Mouse (Mus musculus): ENCODE data around the gene Fgfr2. TPM values are rescaled to one million over a fixed set of nuclear protein-coding genes. Genes with fewer than 3 reads are reported as not detected.

Gene Fgfr2
- polyA plus RNA-seq, 1 experiment from 2014 or later, result 20.3 TPM

DNA sequence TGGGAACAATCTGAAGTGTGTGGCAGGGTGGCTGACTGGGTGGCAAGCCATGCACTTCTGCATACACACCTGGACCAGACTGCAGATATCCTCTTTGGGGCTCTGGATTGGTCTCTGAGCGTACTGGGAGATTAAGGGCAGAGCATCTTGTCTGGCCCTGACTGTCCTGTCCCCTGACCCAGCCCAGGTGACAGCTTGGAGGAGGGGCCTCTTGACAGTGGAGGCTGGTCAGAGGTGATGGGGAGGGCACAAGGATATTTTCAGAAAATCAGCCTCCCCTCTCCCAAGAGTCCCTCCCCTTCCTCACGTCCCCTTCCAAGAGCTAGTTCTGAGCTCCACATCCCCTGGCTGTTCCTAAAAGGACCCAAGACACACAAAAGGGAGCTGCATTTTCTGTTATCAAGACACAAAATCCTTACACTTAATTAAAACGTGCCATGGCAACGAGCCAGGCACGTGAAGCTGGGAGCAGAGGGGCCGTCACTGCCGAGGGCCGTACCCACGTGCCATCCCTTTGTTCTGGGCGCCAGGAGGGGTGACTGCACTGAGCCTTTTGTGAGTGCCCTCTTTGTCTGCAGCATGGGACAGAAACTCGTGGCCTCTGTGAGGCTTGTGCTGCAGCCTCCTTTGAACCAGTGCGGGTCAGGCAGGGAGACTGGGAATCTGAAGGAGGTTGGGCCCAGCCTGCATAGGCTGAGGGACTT, 1525.2 kb downstream of the Fgfr2 start:
- Histone ChIP-seq H3K9ac (ENCODE audit: low read length) (no peak overlapping the region), H3K9me3 (replicated peaks; ENCODE audit: control insufficient read depth, low read length) (no peaks in the 10 kb centered on the region), H3K4me2 (ENCODE audit: low read depth, low read length) (no peak overlapping the region), H3K27me3 (ENCODE audit: control insufficient read depth, insufficient read depth, low read length) (no peaks in the 10 kb centered on the region), H3K27ac (ENCODE audit: low read length) (no peak overlapping the region), H3K36me3 (ENCODE audit: control insufficient read depth, insufficient read depth) (no peaks in the 10 kb centered on the region), H3K4me1 (ENCODE audit: control insufficient read depth, insufficient read depth, low read length) (0 out of 2 replicates have a peak, but pooled peaks cover 3% of the 10 kb centered on the region), H3K4me3 (ENCODE audit: low read length) (no peak overlapping the region)
- 21% methylated on average over 12 of the region's 12 CpGs for WGBS
- ATAC-seq (replicated peaks; ENCODE audit: extremely low read depth, insufficient read depth, low FRiP score), result no peak

DNA sequence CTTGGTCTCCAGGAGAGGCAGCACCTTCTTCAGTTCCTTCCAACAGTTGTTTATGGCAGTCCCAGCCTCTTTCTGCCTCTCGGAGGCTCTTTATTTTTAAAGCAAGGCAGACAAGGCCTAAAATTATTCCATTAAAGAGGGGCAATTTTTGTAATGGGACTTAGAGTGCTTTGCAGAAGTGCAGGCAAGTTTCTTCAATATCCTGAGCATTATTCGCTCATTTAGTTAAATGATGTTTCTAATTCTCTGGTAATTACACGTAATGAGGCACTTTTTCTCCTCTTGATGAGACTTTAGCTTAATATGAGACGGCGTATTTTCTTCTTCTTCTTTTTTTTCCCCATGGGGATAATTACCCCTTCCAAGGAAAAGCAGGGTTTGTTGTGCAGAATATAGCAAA, 1537.6 kb downstream of the Fgfr2 start:
- Histone ChIP-seq H3K4me1 (ENCODE audit: control insufficient read depth, insufficient read depth, low read length) (no peaks in the 10 kb centered on the region), H3K36me3 (ENCODE audit: control insufficient read depth, insufficient read depth) (no peaks in the 10 kb centered on the region)

DNA sequence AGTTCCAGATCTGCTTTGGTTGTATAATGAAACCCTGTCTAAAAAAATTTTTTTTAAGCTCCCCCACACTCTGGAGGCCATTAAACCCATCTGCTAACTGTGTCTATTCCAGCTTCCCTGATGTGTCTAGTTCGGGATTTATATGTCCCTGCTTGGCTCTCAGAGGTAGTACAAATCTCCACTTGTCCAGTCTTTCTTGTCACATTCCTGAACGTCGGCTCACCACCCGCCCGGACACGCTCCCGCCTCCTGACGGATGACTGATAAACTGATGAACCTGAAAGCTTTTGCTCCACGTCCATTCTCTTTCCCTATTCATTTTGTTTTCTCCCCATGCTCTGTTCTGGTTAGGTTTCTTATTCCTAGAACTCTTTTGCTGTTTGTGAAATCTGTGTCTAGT, 1541.0 kb downstream of the Fgfr2 start:
- Histone ChIP-seq H3K36me3 (ENCODE audit: control insufficient read depth, insufficient read depth) (no peaks in the 10 kb centered on the region), H3K27ac (ENCODE audit: low read length) (no peak overlapping the region), H3K9ac (ENCODE audit: low read length) (no peak overlapping the region), H3K4me1 (ENCODE audit: control insufficient read depth, insufficient read depth, low read length) (no peaks in the 10 kb centered on the region), H3K4me2 (ENCODE audit: low read depth, low read length) (no peak overlapping the region), H3K27me3 (ENCODE audit: control insufficient read depth, insufficient read depth, low read length) (no peaks in the 10 kb centered on the region), H3K9me3 (replicated peaks; ENCODE audit: control insufficient read depth, low read length) (no peaks in the 10 kb centered on the region), H3K4me3 (ENCODE audit: low read length) (no peak overlapping the region)
- no peak for ATAC-seq (replicated peaks; ENCODE audit: extremely low read depth, insufficient read depth, low FRiP score)
- WGBS, result 22% methylated on average over 9 of the region's 9 CpGs

More for the DNA sequence above, 1537.6 kb downstream of the Fgfr2 start:
- Histone ChIP-seq H3K27ac (ENCODE audit: low read length) (no peak overlapping the region), H3K9ac (ENCODE audit: low read length) (no peak overlapping the region), H3K9me3 (replicated peaks; ENCODE audit: control insufficient read depth, low read length) (no peaks in the 10 kb centered on the region), H3K4me3 (ENCODE audit: low read length) (no peak overlapping the region), H3K27me3 (ENCODE audit: control insufficient read depth, insufficient read depth, low read length) (no peaks in the 10 kb centered on the region), H3K4me2 (ENCODE audit: low read depth, low read length) (no peak overlapping the region)
- no peak for ATAC-seq (replicated peaks; ENCODE audit: extremely low read depth, insufficient read depth, low FRiP score)
- WGBS, result 85% methylated on average over 5 of the region's 5 CpGs

GRCm38 (mm10) chr7:131575246-131575645, 1547.9 kb downstream of the Fgfr2 start:
- 74% methylated on average over 6 of the region's 6 CpGs for WGBS
- peaks cover 23% of the 10 kb centered on the region for H3K36me3 ChIP-seq (ENCODE audit: control insufficient read depth, insufficient read depth)
- no peak overlapping the region for H3K27ac ChIP-seq (ENCODE audit: low read length)
- no peaks in the 10 kb centered on the region for H3K4me1 ChIP-seq (ENCODE audit: control insufficient read depth, insufficient read depth, low read length)
- H3K4me3 ChIP-seq (ENCODE audit: low read length), result no peak overlapping the region
- no peak overlapping the region for H3K9ac ChIP-seq (ENCODE audit: low read length)
- ATAC-seq (replicated peaks; ENCODE audit: extremely low read depth, insufficient read depth, low FRiP score), result no peak
- no peaks in the 10 kb centered on the region for H3K27me3 ChIP-seq (ENCODE audit: control insufficient read depth, insufficient read depth, low read length)
- no peak overlapping the region for H3K4me2 ChIP-seq (ENCODE audit: low read depth, low read length)
- no peaks in the 10 kb centered on the region for H3K9me3 ChIP-seq (replicated peaks; ENCODE audit: control insufficient read depth, low read length)

GRCm38 (mm10) chr7:131560697-131561042, 1562.5 kb downstream of the Fgfr2 start:
- ATAC-seq (replicated peaks; ENCODE audit: extremely low read depth, insufficient read depth, low FRiP score), result peak; percentile 24
- under 1% methylated on average over 14 of the region's 14 CpGs for WGBS
- Histone ChIP-seq H3K4me3 (ENCODE audit: low read length) (peak overlapping the region; percentile 94), H3K4me1 (ENCODE audit: control insufficient read depth, insufficient read depth, low read length) (peaks cover 14% of the 10 kb centered on the region), H3K27ac (ENCODE audit: low read length) (peak overlapping the region; percentile 95), H3K27me3 (ENCODE audit: control insufficient read depth, insufficient read depth, low read length) (peaks cover 29% of the 10 kb centered on the region), H3K9ac (ENCODE audit: low read length) (peak overlapping the region; percentile 94), H3K4me2 (ENCODE audit: low read depth, low read length) (peak overlapping the region; percentile 70), H3K36me3 (ENCODE audit: control insufficient read depth, insufficient read depth) (peaks cover 28% of the 10 kb centered on the region), H3K9me3 (replicated peaks; ENCODE audit: control insufficient read depth, low read length) (no peaks in the 10 kb centered on the region)

DNA sequence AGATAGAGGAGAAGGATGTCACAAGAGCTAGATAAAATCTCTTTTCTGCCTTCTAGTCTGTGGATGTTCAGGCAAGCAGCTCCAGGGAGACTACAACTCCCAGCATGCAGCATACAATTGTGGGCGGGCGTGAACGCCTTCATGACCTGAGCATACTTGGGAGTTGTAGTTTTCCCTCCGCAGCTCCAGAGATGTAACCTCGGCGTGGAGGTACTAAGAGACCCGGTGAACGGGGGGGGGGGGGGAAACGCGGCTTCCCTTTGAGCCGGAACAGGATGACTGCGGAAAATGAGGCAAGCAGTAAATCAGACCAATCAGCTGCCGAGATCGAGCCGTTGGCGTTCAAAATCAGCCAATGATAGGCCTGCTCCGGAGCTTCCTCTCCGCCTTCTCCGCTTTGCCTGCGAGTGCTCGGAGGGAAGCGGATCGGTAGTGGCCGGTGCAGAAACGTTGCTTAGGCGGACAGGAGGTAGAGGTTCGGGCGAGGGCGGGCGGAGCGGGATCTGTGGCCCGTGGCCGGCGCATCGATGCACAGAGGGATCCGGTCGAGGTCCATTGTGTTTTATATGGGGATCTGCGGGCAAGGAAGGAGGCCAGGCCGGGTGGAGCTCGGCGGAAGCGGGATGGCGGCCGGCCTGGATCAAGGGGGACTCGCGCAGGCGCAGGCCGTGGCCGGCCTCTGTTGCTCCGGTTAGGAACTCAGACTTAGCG, 1563.0 kb downstream of the Fgfr2 start, which contains the start of gene Bub3:
TSS of gene Bub3 (plus strand) at position 237 of the 711 bp plus-strand sequence.
- WGBS, result under 1% methylated on average over 48 of the region's 51 CpGs
- H3K27me3 ChIP-seq (ENCODE audit: control insufficient read depth, insufficient read depth, low read length), result peaks cover 34% of the 10 kb centered on the region
- ATAC-seq (replicated peaks; ENCODE audit: extremely low read depth, insufficient read depth, low FRiP score), result peak; percentile 94
- peak within 1 kb of the TSS; percentile 94 for H3K9ac ChIP-seq (ENCODE audit: low read length)
- peaks cover 27% of the 10 kb centered on the region for H3K36me3 ChIP-seq (ENCODE audit: control insufficient read depth, insufficient read depth)
- no peaks in the 10 kb centered on the region for H3K9me3 ChIP-seq (replicated peaks; ENCODE audit: control insufficient read depth, low read length)
- H3K4me1 ChIP-seq (ENCODE audit: control insufficient read depth, insufficient read depth, low read length), result peaks cover 16% of the 10 kb centered on the region
- peak within 1 kb of the TSS; percentile 70 for H3K4me2 ChIP-seq (ENCODE audit: low read depth, low read length)
- peak within 1 kb of the TSS; percentile 95 for H3K27ac ChIP-seq (ENCODE audit: low read length)
- peak within 1 kb of the TSS; percentile 94 for H3K4me3 ChIP-seq (ENCODE audit: low read length)

DNA sequence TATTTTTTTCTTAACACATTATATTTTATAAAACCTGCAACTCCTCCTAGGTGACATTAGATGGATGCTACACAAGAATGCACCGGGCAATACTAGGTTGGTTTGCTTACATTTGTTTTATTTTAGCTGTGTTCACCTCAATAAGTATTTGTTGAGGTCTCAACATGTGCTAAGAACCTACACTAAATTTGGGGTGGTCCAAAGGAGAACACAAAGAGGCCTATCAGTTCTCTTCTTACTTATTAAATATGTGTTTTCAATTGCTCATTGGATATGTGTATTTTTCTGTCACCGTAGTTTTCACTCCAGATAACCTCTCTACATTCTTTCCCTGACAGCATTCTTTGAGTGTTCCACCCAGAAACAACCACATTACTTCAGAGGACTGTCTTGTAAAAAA, 1565.4 kb downstream of the Fgfr2 start:
- Histone ChIP-seq H3K9me3 (replicated peaks; ENCODE audit: control insufficient read depth, low read length) (no peaks in the 10 kb centered on the region), H3K4me1 (ENCODE audit: control insufficient read depth, insufficient read depth, low read length) (peaks cover 19% of the 10 kb centered on the region), H3K9ac (ENCODE audit: low read length) (no peak overlapping the region), H3K27ac (ENCODE audit: low read length) (no peak overlapping the region), H3K4me3 (ENCODE audit: low read length) (no peak overlapping the region), H3K36me3 (ENCODE audit: control insufficient read depth, insufficient read depth) (peaks cover 7% of the 10 kb centered on the region; the same call in 1 of the 2 replicates), H3K27me3 (ENCODE audit: control insufficient read depth, insufficient read depth, low read length) (peaks cover 55% of the 10 kb centered on the region), H3K4me2 (ENCODE audit: low read depth, low read length) (no peak overlapping the region)
- ATAC-seq (replicated peaks; ENCODE audit: extremely low read depth, insufficient read depth, low FRiP score), result no peak
- 38% methylated on average over 2 of the region's 2 CpGs for WGBS

DNA sequence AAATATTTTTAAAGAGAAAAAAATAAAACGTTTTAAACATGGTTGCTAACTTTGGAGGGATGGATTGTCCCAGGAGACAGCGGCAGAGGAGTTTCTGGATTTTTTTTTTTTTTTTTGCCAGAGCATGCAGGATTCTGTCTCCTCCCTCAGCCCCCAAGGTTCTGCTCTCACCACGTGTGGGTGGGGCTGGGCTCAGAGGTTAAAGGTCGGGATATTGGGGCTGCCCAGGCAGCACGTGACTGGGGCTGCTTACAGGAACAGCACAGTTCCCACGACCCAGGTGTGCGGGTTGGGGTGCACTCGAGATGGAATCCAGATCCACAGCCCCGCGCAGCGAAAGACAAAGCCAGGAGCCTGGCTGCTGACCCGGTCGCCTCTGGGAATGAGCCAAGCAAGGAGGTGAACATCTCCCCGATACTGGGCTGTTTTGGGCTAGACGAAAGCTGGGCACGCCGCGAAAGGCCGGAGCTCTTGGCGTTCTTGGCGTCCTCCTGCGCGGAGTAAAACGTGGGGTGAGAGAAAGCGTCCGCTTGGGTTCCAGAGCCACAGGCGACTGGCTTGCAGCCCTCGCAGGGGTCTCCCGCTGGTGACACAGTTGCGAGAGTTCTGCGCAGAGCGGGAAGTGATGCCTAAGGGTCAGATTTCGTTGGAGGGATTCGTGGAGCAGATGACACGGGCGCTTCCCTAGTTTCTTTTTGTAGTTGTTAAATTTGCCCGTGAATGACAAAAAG, 1566.4 kb downstream of the Fgfr2 start:
- Histone ChIP-seq H3K36me3 (ENCODE audit: control insufficient read depth, insufficient read depth) (no peaks in the 10 kb centered on the region), H3K9ac (ENCODE audit: low read length) (no peak overlapping the region), H3K4me3 (ENCODE audit: low read length) (peak overlapping the region; percentile 15; the same call in 1 of the 2 replicates)

More for the DNA sequence above, 1566.4 kb downstream of the Fgfr2 start:
- Histone ChIP-seq H3K9me3 (replicated peaks; ENCODE audit: control insufficient read depth, low read length) (no peaks in the 10 kb centered on the region), H3K27ac (ENCODE audit: low read length) (no peak overlapping the region), H3K4me2 (ENCODE audit: low read depth, low read length) (no peak overlapping the region), H3K27me3 (ENCODE audit: control insufficient read depth, insufficient read depth, low read length) (peaks cover 65% of the 10 kb centered on the region), H3K4me1 (ENCODE audit: control insufficient read depth, insufficient read depth, low read length) (peaks cover 17% of the 10 kb centered on the region)
- no peak for ATAC-seq (replicated peaks; ENCODE audit: extremely low read depth, insufficient read depth, low FRiP score)
- WGBS, result 1% methylated on average over 37 of the region's 37 CpGs
